Mouse (Mus musculus): ENCODE data around the gene Sft2d2.
A peak's percentile ranks its signal among the peaks of the same experiment; 100 is the strongest.

Gene Sft2d2

DNA sequence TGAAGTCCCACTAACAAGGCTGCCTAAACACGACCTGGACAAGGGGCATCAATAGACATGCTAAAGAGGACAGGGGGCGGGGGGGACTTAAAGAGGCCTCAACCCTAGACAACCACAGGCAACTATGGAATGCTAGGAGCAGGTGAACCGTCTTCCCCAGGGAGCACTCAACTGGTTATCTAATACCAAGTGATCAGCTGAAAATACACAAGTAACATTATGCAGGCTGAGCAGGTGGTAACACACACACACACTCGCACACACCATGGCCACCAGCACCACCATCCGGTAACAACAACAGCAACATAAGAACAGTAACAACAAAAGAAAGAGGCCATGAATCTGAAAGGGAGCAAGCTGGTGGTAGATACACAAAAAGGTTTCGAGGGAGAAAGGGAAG, 4.2 kb downstream of the Sft2d2 start:
- DNase-seq: no peak

- no peak for DNase-seq
These were observed 5.2 kb downstream of the Sft2d2 start for GRCm38 (mm10) chr1:165188806-165189580.

DNA sequence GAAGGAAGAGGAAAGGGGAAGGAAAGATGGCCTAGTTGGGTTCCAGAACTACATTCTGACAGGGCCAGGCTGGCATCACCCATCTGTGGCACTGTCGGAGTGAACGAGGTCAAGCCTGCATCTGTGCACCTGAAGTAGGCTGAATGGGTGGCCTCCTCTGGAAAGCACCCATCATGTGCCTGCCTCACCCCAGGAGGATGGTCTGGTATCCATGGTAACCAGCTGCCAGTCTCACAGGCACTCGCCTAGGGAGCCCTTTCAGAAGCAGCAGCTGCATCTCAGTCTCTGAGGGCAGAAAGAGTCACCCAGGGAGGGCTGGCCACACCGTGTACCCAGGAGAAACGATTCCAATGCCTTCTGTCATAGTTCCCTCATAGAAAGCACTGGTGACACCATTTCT, 6.9 kb downstream of the Sft2d2 start:
- peak; percentile 41 for DNase-seq

- no peak for DNase-seq
These were observed 7.7 kb downstream of the Sft2d2 start for GRCm38 (mm10) chr1:165186491-165186890.

DNA sequence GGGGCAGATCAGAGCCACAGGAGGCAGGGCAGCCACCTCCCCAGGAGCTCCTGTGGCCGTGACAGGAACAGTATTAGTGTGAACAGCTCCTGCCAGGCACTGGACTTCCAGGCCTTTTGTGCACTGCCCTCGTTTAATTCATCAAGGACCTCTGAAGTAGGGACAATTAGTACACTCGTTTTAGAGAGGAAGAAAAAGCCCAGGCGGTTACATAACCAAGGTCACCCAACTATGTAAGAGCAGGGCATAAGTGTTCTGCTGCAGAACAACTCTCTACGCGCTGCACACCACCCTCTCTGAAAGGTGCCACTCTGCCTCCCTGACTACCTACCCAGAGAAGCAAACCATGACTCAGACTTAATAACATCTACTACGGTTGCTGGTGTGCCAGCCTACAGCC, 9.1 kb downstream of the Sft2d2 start:
- no peak for DNase-seq

DNA sequence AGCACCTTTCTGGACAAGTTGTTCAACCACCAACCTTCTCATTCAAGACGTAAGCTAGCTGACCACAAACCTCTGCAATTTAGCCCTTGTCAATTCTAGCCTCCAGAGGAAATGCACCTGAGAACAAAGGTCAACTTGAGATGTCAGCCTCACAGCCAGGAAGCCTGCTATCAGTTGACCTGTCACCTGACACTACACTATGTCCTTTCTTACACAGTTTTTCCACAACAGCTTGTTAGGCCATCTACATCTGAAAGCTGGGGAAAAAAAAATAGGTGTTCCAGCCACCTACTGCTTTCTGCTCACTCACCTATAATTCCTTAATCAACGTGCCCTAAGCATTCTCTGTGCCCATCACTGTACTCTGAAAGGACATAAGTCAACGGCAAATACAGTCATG, 10.1 kb downstream of the Sft2d2 start:
- DNase-seq: no peak

- no peak for DNase-seq
These were observed 10.8 kb downstream of the Sft2d2 start for GRCm38 (mm10) chr1:165183400-165183799.

GRCm38 (mm10) chr1:165179321-165179720, 14.9 kb downstream of the Sft2d2 start:
- no peak for DNase-seq

- DNase-seq: no peak
These were observed 16.2 kb downstream of the Sft2d2 start for GRCm38 (mm10) chr1:165178075-165178474.

DNA sequence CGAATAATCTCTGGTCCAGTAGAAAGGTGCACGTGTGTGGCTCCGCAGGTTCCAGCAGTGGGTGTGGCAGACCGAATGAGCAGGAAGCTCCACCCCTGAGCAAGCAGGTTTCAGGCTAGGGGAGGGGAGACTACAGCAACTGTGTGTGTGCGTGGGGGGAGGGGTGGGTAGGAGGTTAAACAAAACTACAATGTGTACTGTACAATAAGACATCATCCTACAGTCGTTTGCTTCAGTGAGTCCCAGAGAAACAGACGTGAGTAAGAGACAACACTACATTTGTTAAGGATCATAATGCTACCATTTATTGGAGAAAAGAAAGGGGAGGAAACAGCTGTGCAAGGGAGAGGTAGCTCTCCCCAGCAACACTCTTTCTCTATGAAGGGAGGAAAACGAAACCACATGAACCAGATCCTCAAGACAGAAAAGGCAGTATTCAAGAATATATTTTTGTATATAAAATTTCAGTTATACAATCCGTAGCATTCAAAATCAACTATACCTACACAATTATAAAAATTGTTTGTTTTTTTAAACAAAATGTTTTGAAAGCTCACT, 20.1 kb downstream of the Sft2d2 start:
- DNase-seq: no peak

GRCm38 (mm10) chr1:165171277-165171676, 23.0 kb downstream of the Sft2d2 start:
- no peak for DNase-seq

- DNase-seq: no peak
These were observed 24.1 kb downstream of the Sft2d2 start for GRCm38 (mm10) chr1:165170157-165170556.

GRCm38 (mm10) chr1:165169462-165169861, 24.8 kb downstream of the Sft2d2 start:
- no peak for DNase-seq

- no peak for DNase-seq
These were observed 29.3 kb downstream of the Sft2d2 start for GRCm38 (mm10) chr1:165164920-165165319.

GRCm38 (mm10) chr1:165160723-165161405, 33.4 kb downstream of the Sft2d2 start, which contains the start of gene Tbx19:
Gene Tbx19 (minus strand): TSS chr1:165160773.
- DNase-seq: no peak

DNA sequence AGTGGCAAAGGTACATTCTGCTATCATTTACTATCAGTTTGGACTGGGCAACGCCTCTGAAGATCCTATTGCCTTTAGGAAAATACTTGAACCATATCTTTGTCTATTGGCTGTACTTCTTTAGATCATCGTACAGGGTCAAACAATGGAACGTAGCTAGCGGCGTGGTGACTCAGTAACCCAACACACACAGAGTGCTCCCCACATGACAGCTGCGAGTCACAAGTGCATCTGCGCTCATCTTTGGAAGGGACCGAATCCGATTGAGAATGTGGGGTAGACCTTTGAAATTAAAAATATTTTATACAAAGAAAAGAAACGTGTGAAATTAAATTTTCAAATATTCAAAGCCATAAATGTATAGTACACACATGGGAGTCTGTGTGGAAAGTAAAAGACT, 35.4 kb downstream of the Sft2d2 start:
- no peak for DNase-seq

DNA sequence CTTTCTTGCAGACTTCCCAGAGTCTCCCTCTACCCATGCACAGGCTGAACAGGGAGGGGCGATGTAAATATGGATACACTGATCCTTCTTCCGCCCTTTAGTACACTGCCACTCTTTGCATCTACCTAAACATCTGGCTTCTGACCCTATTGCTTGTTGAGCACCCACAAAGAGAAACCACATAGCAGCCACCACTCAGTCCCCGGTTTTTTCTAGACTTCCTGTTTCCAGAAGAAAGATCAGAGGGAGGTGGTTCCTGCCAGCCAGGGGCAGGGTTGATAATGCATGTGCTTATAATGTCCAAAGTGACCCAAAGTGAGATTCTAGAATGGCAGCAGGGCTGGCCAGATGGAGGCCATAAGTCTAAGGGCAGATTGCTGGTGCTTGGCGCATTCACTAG, 40.1 kb downstream of the Sft2d2 start:
- no peak for DNase-seq

DNA sequence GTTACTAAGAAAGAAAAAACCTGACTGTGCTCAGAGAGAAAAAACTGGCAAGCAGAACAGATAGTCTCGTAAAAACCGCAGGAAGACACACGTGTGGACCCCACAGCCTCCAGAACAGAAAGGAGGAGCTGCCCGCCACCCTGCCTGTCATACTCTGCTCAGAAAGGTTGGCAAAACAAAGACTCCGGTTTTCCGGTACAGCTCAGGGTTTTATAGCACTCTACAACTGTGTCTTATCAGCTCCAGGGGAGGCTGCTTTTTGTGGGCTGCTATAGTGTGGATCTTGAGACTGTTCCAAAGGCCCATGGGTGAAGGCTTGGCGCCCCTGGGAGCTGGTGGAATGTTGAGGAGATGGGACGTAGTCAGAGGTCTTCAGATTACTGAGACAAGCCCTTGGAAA, 43.0 kb downstream of the Sft2d2 start:
- DNase-seq: no peak

- no peak for DNase-seq
These were observed 51.8 kb downstream of the Sft2d2 start for GRCm38 (mm10) chr1:165142343-165142916.

GRCm38 (mm10) chr1:165140227-165140626, 54.0 kb downstream of the Sft2d2 start:
- DNase-seq: no peak

- no peak for DNase-seq
These were observed 60.4 kb downstream of the Sft2d2 start for GRCm38 (mm10) chr1:165133858-165134257.

DNA sequence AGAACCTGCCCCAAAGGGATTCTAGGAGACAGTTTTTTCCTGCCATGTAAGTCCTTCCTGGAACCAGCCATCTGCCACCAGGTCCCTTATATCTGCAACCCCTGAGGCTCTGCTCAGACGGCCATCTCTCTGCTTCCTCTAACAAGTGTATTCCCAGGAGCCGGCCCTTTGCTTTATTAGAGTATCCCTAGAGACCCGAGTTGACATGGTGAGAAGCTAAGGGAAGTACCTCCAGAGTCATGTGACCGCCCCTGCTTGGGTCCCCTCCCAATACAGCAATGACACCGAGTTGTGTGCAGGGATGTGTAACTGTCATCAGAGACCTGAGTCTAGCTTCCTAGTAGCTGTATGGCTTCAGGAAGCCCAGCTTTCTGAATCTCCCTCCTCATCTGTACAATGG, 61.0 kb downstream of the Sft2d2 start:
- DNase-seq: no peak

DNA sequence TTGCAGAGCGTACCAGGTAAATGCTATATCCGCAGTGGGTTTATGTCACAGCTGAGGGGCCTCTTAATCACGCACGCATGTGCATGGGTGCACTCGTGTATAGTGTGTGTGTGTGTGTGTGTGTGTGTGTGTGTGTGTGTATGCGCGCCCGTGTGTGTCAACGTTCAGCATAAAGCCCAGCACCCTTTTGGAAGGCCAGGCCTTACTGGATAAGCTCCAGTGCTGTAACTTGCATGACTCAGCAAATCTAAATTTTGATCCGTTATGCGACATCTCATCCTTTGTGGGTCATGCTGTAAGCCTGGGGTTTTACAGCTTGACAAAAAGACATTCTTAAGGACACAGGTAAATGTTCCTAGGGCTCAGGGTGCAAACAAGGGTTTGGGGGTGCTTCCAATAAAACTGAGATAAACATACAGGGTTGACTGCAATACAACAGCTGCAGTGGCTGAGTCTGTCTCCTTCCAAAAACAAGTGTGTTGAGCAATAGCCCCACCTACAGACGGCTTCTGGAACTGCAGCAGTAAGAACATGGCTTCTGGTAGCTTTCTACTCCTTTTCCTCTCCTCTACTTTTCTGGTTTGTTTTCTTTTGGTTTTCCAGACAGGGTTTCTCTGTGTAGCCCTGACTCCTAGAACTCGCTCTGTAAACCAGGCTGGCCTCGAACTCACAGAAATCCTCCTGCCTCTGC, 61.9 kb downstream of the Sft2d2 start:
- DNase-seq: peak; percentile 80

Measured in retina, postnatal 1 day (tissue).